Mouse (Mus musculus) C2C12 (cell line): ENCODE results near the gene Slc22a18. TPM values are rescaled to one million over a fixed set of nuclear protein-coding genes. Genes with fewer than 3 reads are reported as not detected.
"Not testable (repeated sequence)": the region's sequence is repeated elsewhere in the genome, so short reads cannot be mapped to it uniquely, and the experiment has no call there.

Experiments used
- H3K27me3 ChIP-seq: one replicate; pipeline ENCODE4 v1.6.1; 2011; ENCODE audit not compliant: control insufficient read depth, insufficient read depth, insufficient read length
- H3K36me3 ChIP-seq: one replicate; pipeline ENCODE4 v1.6.1; 2011; ENCODE audit not compliant: control insufficient read depth, insufficient read depth
- H3K4me3 ChIP-seq: one replicate; pipeline ENCODE4 v1.5.1; 2011; ENCODE audit warnings: mild to moderate bottlenecking, control low read depth; ENCODE audit not compliant: poor library complexity, insufficient read depth, severe bottlenecking
- H3K79me2 ChIP-seq: one replicate; pipeline ENCODE4 v1.6.1; 2011; ENCODE audit not compliant: control insufficient read depth, insufficient read depth
- H3K79me3 ChIP-seq: one replicate; pipeline ENCODE4 v1.6.1; 2011; ENCODE audit warnings: low read depth, control low read depth
- H3ac ChIP-seq: one replicate; pipeline ENCODE3; 2011; ENCODE audit warnings: low read depth; ENCODE audit not compliant: control insufficient read depth, insufficient read length
- CEBPB ChIP-seq: IDR thresholded peaks from one replicate; pipeline ENCODE4 v1.6.1; 2011; ENCODE audit warnings: low read depth, mild to moderate bottlenecking, control low read depth, moderate library complexity
- CTCF ChIP-seq: IDR thresholded peaks from one replicate; pipeline ENCODE4 v1.5.1; 2011; ENCODE audit not compliant: control insufficient read depth, insufficient read depth, insufficient read length
- FOSL1 ChIP-seq: IDR thresholded peaks from one replicate; pipeline ENCODE4 v1.8.0; 2011; ENCODE audit warnings: mild to moderate bottlenecking, low read length; ENCODE audit not compliant: poor library complexity, insufficient read depth, severe bottlenecking
- MAX ChIP-seq: IDR thresholded peaks from one replicate; pipeline ENCODE4 v1.6.1; 2011; ENCODE audit warnings: mild to moderate bottlenecking, control low read depth
- MYOD1 ChIP-seq: IDR thresholded peaks from one replicate; pipeline ENCODE4 v1.6.1; 2011; ENCODE audit warnings: low read depth; ENCODE audit not compliant: control insufficient read depth, insufficient read length
- MYOG ChIP-seq: IDR thresholded peaks from one replicate; pipeline ENCODE4 v1.6.1; 2011; ENCODE audit not compliant: control insufficient read depth, insufficient read length; ENCODE audit errors: extremely low read depth
- USF1 ChIP-seq: IDR thresholded peaks from one replicate; pipeline ENCODE4 v1.6.1; 2011; ENCODE audit warnings: low read depth, mild to moderate bottlenecking, control low read depth, moderate library complexity
- polyA plus RNA-seq: library from polyadenylated mRNA; unstranded; fragments of >200 nt; fragmentation: generic; extraction: Trizol; gene quantifications from one replicate; pipeline ENCODE4 v1.2.1, GENCODE M21; 2012; ENCODE audit warnings: missing spikeins

Slc22a18 gene
- polyA plus RNA-seq, 1 experiment, result not detected

GRCm38 (mm10) chr7:143533284-143533683, 59.7 kb downstream of the Slc22a18 start:
- Histone ChIP-seq H3ac (no peak overlapping the region), H3K27me3 (no peaks in the 10 kb centered on the region), H3K79me3 (peaks cover 6% of the 10 kb centered on the region), H3K79me2 (peaks cover 42% of the 10 kb centered on the region), H3K4me3 (no peak overlapping the region), H3K36me3 (peaks cover 91% of the 10 kb centered on the region)
- TF ChIP-seq CTCF, result no peak
- no peak for TF ChIP-seq MYOD1
- TF ChIP-seq FOSL1, result no peak
- TF ChIP-seq MAX, result no peak
- TF ChIP-seq CEBPB, result no peak
- TF ChIP-seq USF1, result no peak
- TF ChIP-seq MYOG, result no peak

- no peaks in the 10 kb centered on the region for H3K27me3 ChIP-seq
- peaks cover 69% of the 10 kb centered on the region for H3K79me2 ChIP-seq
- H3ac ChIP-seq, result no peak overlapping the region
- peaks cover 83% of the 10 kb centered on the region for H3K36me3 ChIP-seq
- H3K79me3 ChIP-seq, result peaks cover 30% of the 10 kb centered on the region
- TF ChIP-seq CTCF (no peak), MYOG (no peak), USF1 (no peak), MYOD1 (no peak), CEBPB (no peak), FOSL1 (no peak), MAX (no peak)
- H3K4me3 ChIP-seq, result no peak overlapping the region
These were observed 62.7 kb downstream of the Slc22a18 start for GRCm38 (mm10) chr7:143536251-143536650.

- peaks cover 64% of the 10 kb centered on the region for H3K36me3 ChIP-seq
These were observed 64.7 kb downstream of the Slc22a18 start for GRCm38 (mm10) chr7:143538229-143538628.

GRCm38 (mm10) chr7:143538671-143539070, 65.1 kb downstream of the Slc22a18 start:
- TF ChIP-seq MYOD1 (no peak), CEBPB (no peak), MYOG (no peak), MAX (no peak), CTCF (no peak), USF1 (no peak), FOSL1 (no peak)
- peaks cover 59% of the 10 kb centered on the region for H3K36me3 ChIP-seq
- H3K79me3 ChIP-seq, result peaks cover 54% of the 10 kb centered on the region
- H3ac ChIP-seq, result no peak overlapping the region
- peaks cover 87% of the 10 kb centered on the region for H3K79me2 ChIP-seq
- H3K4me3 ChIP-seq, result no peak overlapping the region
- no peaks in the 10 kb centered on the region for H3K27me3 ChIP-seq

More at GRCm38 (mm10) chr7:143538229-143538628, 64.7 kb downstream of the Slc22a18 start:
- not testable (repeated sequence) for H3K4me3 ChIP-seq, H3ac ChIP-seq, H3K27me3 ChIP-seq
- Histone ChIP-seq H3K79me3 (peaks cover 50% of the 10 kb centered on the region), H3K79me2 (peaks cover 87% of the 10 kb centered on the region)

- TF ChIP-seq CEBPB (no peak), MYOD1 (no peak), FOSL1 (no peak), CTCF (no peak), MYOG (no peak), USF1 (no peak), MAX (no peak)
- H3K36me3 ChIP-seq, result peaks cover 9% of the 10 kb centered on the region
- H3K79me3 ChIP-seq, result peaks cover 92% of the 10 kb centered on the region
- peaks cover 93% of the 10 kb centered on the region for H3K79me2 ChIP-seq
- H3ac ChIP-seq, result no peak overlapping the region
- no peaks in the 10 kb centered on the region for H3K27me3 ChIP-seq
- H3K4me3 ChIP-seq, result no peak overlapping the region
These were observed 70.8 kb downstream of the Slc22a18 start for GRCm38 (mm10) chr7:143544368-143544767.

- H3K36me3 ChIP-seq, result peaks cover 1% of the 10 kb centered on the region
- H3ac ChIP-seq, result no peak overlapping the region
- H3K27me3 ChIP-seq, result no peaks in the 10 kb centered on the region
- H3K4me3 ChIP-seq, result no peak overlapping the region
- peaks cover 71% of the 10 kb centered on the region for H3K79me3 ChIP-seq
- no peak for TF ChIP-seq MYOD1
- no peak for TF ChIP-seq MYOG
- no peak for TF ChIP-seq CTCF
- no peak for TF ChIP-seq CEBPB
- TF ChIP-seq MAX, result no peak
- no peak for TF ChIP-seq USF1
- TF ChIP-seq FOSL1, result no peak
- peaks cover 71% of the 10 kb centered on the region for H3K79me2 ChIP-seq
These were observed 73.0 kb downstream of the Slc22a18 start for GRCm38 (mm10) chr7:143546554-143546953.
